Mouse (Mus musculus) C2C12 (cell line): Measurements from ENCODE around the gene Zkscan6.

ENCODE experiments used
- CEBPB ChIP-seq: IDR thresholded peaks from one replicate; pipeline ENCODE4 v1.6.1; 2011; ENCODE audit warnings: low read depth, mild to moderate bottlenecking, control low read depth, moderate library complexity
- CTCF ChIP-seq: IDR thresholded peaks from one replicate; pipeline ENCODE4 v1.5.1; 2011; ENCODE audit not compliant: control insufficient read depth, insufficient read depth, insufficient read length
- MAX ChIP-seq: IDR thresholded peaks from one replicate; pipeline ENCODE4 v1.6.1; 2011; ENCODE audit warnings: mild to moderate bottlenecking, control low read depth
- MYOD1 ChIP-seq: IDR thresholded peaks from one replicate; pipeline ENCODE4 v1.6.1; 2011; ENCODE audit warnings: low read depth; ENCODE audit not compliant: control insufficient read depth, insufficient read length
- MYOG ChIP-seq: IDR thresholded peaks from one replicate; pipeline ENCODE4 v1.6.1; 2011; ENCODE audit not compliant: control insufficient read depth, insufficient read length; ENCODE audit errors: extremely low read depth
- USF1 ChIP-seq: IDR thresholded peaks from one replicate; pipeline ENCODE4 v1.6.1; 2011; ENCODE audit warnings: low read depth, mild to moderate bottlenecking, control low read depth, moderate library complexity

- no peak for TF ChIP-seq CTCF
- TF ChIP-seq CEBPB, result no peak
- no peak for TF ChIP-seq MYOG
- no peak for TF ChIP-seq USF1
- TF ChIP-seq MAX, result no peak
- TF ChIP-seq MYOD1, result peak; percentile 72
Observed at GRCm38 (mm10) chr11:65816237-65816636, 9.3 kb downstream of the Zkscan6 start.
